Mouse (Mus musculus) cerebellum, adult 18-20 months (tissue): ENCODE measurements around the gene Rtn4.

Experiments
- DNase-seq, 2 experiments: peaks; one replicate each; pipeline ENCODE4 v3.0.0; 2021

Rtn4 gene

GRCm38 (mm10) chr11:29766313-29766982 is 73.7 kb downstream of the Rtn4 start:
- DNase-seq: no peak

GRCm38 (mm10) chr11:29768523-29768922 is 75.8 kb downstream of the Rtn4 start:
- DNase-seq: no peak

GRCm38 (mm10) chr11:29770666-29771400 is 78.1 kb downstream of the Rtn4 start:
- no peak for DNase-seq

GRCm38 (mm10) chr11:29772279-29772678 is 79.5 kb downstream of the Rtn4 start:
- DNase-seq: no peak

- DNase-seq: no peak
Observed at GRCm38 (mm10) chr11:29774296-29774695, 81.5 kb downstream of the Rtn4 start.

- DNase-seq: no peak
Observed at GRCm38 (mm10) chr11:29774760-29775159, 82.0 kb downstream of the Rtn4 start.

GRCm38 (mm10) chr11:29777964-29778363 is 85.2 kb downstream of the Rtn4 start:
- no peak for DNase-seq

GRCm38 (mm10) chr11:29778936-29779335 is 86.2 kb downstream of the Rtn4 start:
- DNase-seq: no peak

- DNase-seq: no peak
Observed at GRCm38 (mm10) chr11:29779409-29780026, 86.8 kb downstream of the Rtn4 start.

GRCm38 (mm10) chr11:29786583-29787219 is 94.0 kb downstream of the Rtn4 start:
- no peak for DNase-seq

- no peak for DNase-seq
Observed at GRCm38 (mm10) chr11:29787473-29787872, 94.7 kb downstream of the Rtn4 start.

- no peak for DNase-seq
Observed at GRCm38 (mm10) chr11:29788499-29788898, 95.8 kb downstream of the Rtn4 start.

- DNase-seq: peak; percentile 45 to 52
Observed at GRCm38 (mm10) chr11:29788921-29789638, 96.3 kb downstream of the Rtn4 start.

GRCm38 (mm10) chr11:29790796-29791195 is 98.0 kb downstream of the Rtn4 start:
- DNase-seq: no peak
